Mouse (Mus musculus) midbrain, embryonic 12.5 days (tissue): ENCODE measurements around the gene Slco2a1. TPM values are rescaled to one million over a fixed set of nuclear protein-coding genes. Genes with fewer than 3 reads are reported as not detected.

Experiments used
- ATAC-seq: fragments of 200-750 bp; cut with Nextera tagmentation; 2 replicates; pipeline ENCODE4 v1.8.0; 2017; ENCODE audit warnings: low read depth, moderate TSS enrichment, moderate library complexity; ENCODE audit not compliant: low FRiP score
- H3K27ac ChIP-seq: fragments of 300-500 bp; sonication (generic); replicated peaks from 2 replicates; pipeline ENCODE4 v1.5.1; 2016; ENCODE audit warnings: mild to moderate bottlenecking
- H3K27me3 ChIP-seq: fragments of 300-500 bp; sonication (generic); 2 replicates; pipeline ENCODE4 v1.6.1; 2016; ENCODE audit warnings: mild to moderate bottlenecking
- H3K36me3 ChIP-seq: fragments of 300-500 bp; sonication (generic); 2 replicates; pipeline ENCODE4 v1.6.1; 2016
- H3K4me1 ChIP-seq: fragments of 300-500 bp; sonication (generic); 2 replicates; pipeline ENCODE4 v1.6.1; 2016
- H3K4me2 ChIP-seq: fragments of 300-500 bp; sonication (generic); replicated peaks from 2 replicates; pipeline ENCODE4 v1.6.1; 2016; ENCODE audit warnings: mild to moderate bottlenecking, moderate library complexity
- H3K4me3 ChIP-seq: fragments of 300-500 bp; sonication (generic); 2 replicates; pipeline ENCODE4 v1.5.1; 2016; ENCODE audit warnings: mild to moderate bottlenecking
- H3K9ac ChIP-seq: fragments of 300-500 bp; sonication (generic); replicated peaks from 2 replicates; pipeline ENCODE4 v1.6.1; 2016; ENCODE audit warnings: mild to moderate bottlenecking, moderate library complexity
- H3K9me3 ChIP-seq: fragments of 300-500 bp; sonication (generic); 2 replicates; pipeline ENCODE4 v1.6.1; 2016; ENCODE audit warnings: mild to moderate bottlenecking
- WGBS: fragments of 180-500 bp; shearing (Covaris S2); methylation state at CpG from one replicate; pipeline ENCODE4 v1.1.7; 2016; 5-methylcytosine and 5-hydroxymethylcytosine counted together
- polyA plus RNA-seq: library from polyadenylated mRNA; unstranded; fragments of >200 nt; fragmentation: Nextera tagmentation; extraction: Ambion mirVana; gene quantifications from 2 replicates; pipeline ENCODE4 v1.2.1, GENCODE M21; 2016

Gene Slco2a1
- polyA plus RNA-seq, 1 experiment from 2014 or later, result 0.79 TPM

GRCm38 (mm10) chr9:102990306-102991133 lies 2.0 kb downstream of the Slco2a1 start:
- H3K4me1 ChIP-seq, result peaks cover 17% of the 10 kb centered on the region; the same call in 1 of the 2 replicates
- H3K4me3 ChIP-seq, result no peak overlapping the region
- WGBS, result 53% methylated on average over 6 of the region's 6 CpGs
- peak; percentile 72 for ATAC-seq
- H3K4me2 ChIP-seq, result no peak overlapping the region
- no peaks in the 10 kb centered on the region for H3K36me3 ChIP-seq
- H3K9ac ChIP-seq, result no peak overlapping the region
- peak overlapping the region; percentile 50 for H3K27ac ChIP-seq
- H3K9me3 ChIP-seq, result no peaks in the 10 kb centered on the region
- no peaks in the 10 kb centered on the region for H3K27me3 ChIP-seq

GRCm38 (mm10) chr9:102991134-102991406 lies 2.6 kb downstream of the Slco2a1 start:
- 79% methylated on average over 4 of the region's 4 CpGs for WGBS

GRCm38 (mm10) chr9:102992877-102993276 lies 4.4 kb downstream of the Slco2a1 start:
- Histone ChIP-seq H3K27ac (peak overlapping the region; percentile 44; the same call in 1 of the 2 replicates), H3K4me1 (peaks cover 17% of the 10 kb centered on the region; the same call in 1 of the 2 replicates), H3K9ac (0 out of 2 replicates have a peak overlapping the region, but pooled peaks have one; percentile 8), H3K36me3 (no peaks in the 10 kb centered on the region), H3K4me2 (no peak overlapping the region), H3K27me3 (no peaks in the 10 kb centered on the region), H3K9me3 (no peaks in the 10 kb centered on the region), H3K4me3 (no peak overlapping the region)
- 27% methylated on average over 6 of the region's 6 CpGs for WGBS
- no peak for ATAC-seq

More at GRCm38 (mm10) chr9:102991134-102991406, 2.6 kb downstream of the Slco2a1 start:
- Histone ChIP-seq H3K36me3 (no peaks in the 10 kb centered on the region), H3K27ac (peak overlapping the region; percentile 50), H3K27me3 (no peaks in the 10 kb centered on the region), H3K4me2 (no peak overlapping the region), H3K9ac (no peak overlapping the region), H3K9me3 (no peaks in the 10 kb centered on the region), H3K4me3 (no peak overlapping the region), H3K4me1 (peaks cover 17% of the 10 kb centered on the region; the same call in 1 of the 2 replicates)
- no peak for ATAC-seq

- Histone ChIP-seq H3K4me1 (peaks cover 17% of the 10 kb centered on the region; the same call in 1 of the 2 replicates), H3K9ac (no peak overlapping the region), H3K4me2 (no peak overlapping the region), H3K36me3 (no peaks in the 10 kb centered on the region), H3K4me3 (no peak overlapping the region), H3K27ac (no peak overlapping the region), H3K27me3 (no peaks in the 10 kb centered on the region), H3K9me3 (no peaks in the 10 kb centered on the region)
- ATAC-seq, result no peak
- WGBS, result 77% methylated on average over 5 of the region's 5 CpGs
These were observed 5.3 kb downstream of the Slco2a1 start for GRCm38 (mm10) chr9:102993764-102994163.

GRCm38 (mm10) chr9:102995800-102996635 lies 7.5 kb downstream of the Slco2a1 start:
- Histone ChIP-seq H3K4me1 (peaks cover 3% of the 10 kb centered on the region; the same call in 1 of the 2 replicates), H3K27ac (no peak overlapping the region), H3K9ac (no peak overlapping the region), H3K27me3 (no peaks in the 10 kb centered on the region), H3K9me3 (no peaks in the 10 kb centered on the region), H3K4me3 (no peak overlapping the region), H3K36me3 (no peaks in the 10 kb centered on the region), H3K4me2 (no peak overlapping the region)
- no peak for ATAC-seq
- 89% methylated on average over 12 of the region's 12 CpGs for WGBS

GRCm38 (mm10) chr9:103000384-103000783 lies 11.9 kb downstream of the Slco2a1 start:
- no peak for ATAC-seq

GRCm38 (mm10) chr9:103004343-103004742 lies 15.8 kb downstream of the Slco2a1 start:
- Histone ChIP-seq H3K27ac (no peak overlapping the region), H3K4me1 (peaks cover 18% of the 10 kb centered on the region), H3K36me3 (no peaks in the 10 kb centered on the region), H3K4me3 (no peak overlapping the region), H3K4me2 (no peak overlapping the region), H3K9me3 (no peaks in the 10 kb centered on the region), H3K9ac (no peak overlapping the region), H3K27me3 (peaks cover 33% of the 10 kb centered on the region)
- ATAC-seq, result no peak
- WGBS, result 81% methylated on average over 6 of the region's 6 CpGs

More at GRCm38 (mm10) chr9:103000384-103000783, 11.9 kb downstream of the Slco2a1 start:
- H3K4me3 ChIP-seq, result no peak overlapping the region
- H3K27ac ChIP-seq, result no peak overlapping the region
- 83% methylated on average over 7 of the region's 7 CpGs for WGBS
- H3K9ac ChIP-seq, result no peak overlapping the region
- no peaks in the 10 kb centered on the region for H3K27me3 ChIP-seq
- no peak overlapping the region for H3K4me2 ChIP-seq
- H3K36me3 ChIP-seq, result no peaks in the 10 kb centered on the region
- no peaks in the 10 kb centered on the region for H3K9me3 ChIP-seq
- H3K4me1 ChIP-seq, result no peaks in the 10 kb centered on the region

- no peaks in the 10 kb centered on the region for H3K36me3 ChIP-seq
- no peak overlapping the region for H3K27ac ChIP-seq
- no peak for ATAC-seq
- H3K27me3 ChIP-seq, result peaks cover 47% of the 10 kb centered on the region
- H3K4me3 ChIP-seq, result peak overlapping the region; percentile 45
- peak overlapping the region; percentile 54 for H3K9ac ChIP-seq
- WGBS, result 2% methylated on average over 15 of the region's 15 CpGs
- no peaks in the 10 kb centered on the region for H3K9me3 ChIP-seq
- H3K4me2 ChIP-seq, result peak overlapping the region; percentile 90
- H3K4me1 ChIP-seq, result peaks cover 18% of the 10 kb centered on the region
These were observed 19.2 kb downstream of the Slco2a1 start for GRCm38 (mm10) chr9:103007699-103008078.

GRCm38 (mm10) chr9:103008079-103008855 lies 19.8 kb downstream of the Slco2a1 start:
- Histone ChIP-seq H3K27ac (no peak overlapping the region), H3K36me3 (no peaks in the 10 kb centered on the region), H3K9ac (peak overlapping the region; percentile 54), H3K4me1 (peaks cover 18% of the 10 kb centered on the region), H3K27me3 (peaks cover 47% of the 10 kb centered on the region), H3K4me2 (peak overlapping the region; percentile 90), H3K4me3 (peak overlapping the region; percentile 45), H3K9me3 (no peaks in the 10 kb centered on the region)
- ATAC-seq, result no peak
- WGBS, result 4% methylated on average over 50 of the region's 50 CpGs

- H3K4me1 ChIP-seq, result peaks cover 18% of the 10 kb centered on the region
- no peaks in the 10 kb centered on the region for H3K36me3 ChIP-seq
- no peak overlapping the region for H3K4me3 ChIP-seq
- no peak overlapping the region for H3K4me2 ChIP-seq
- H3K27me3 ChIP-seq, result peaks cover 47% of the 10 kb centered on the region
- no peak overlapping the region for H3K27ac ChIP-seq
- H3K9ac ChIP-seq, result no peak overlapping the region
- WGBS, result 76% methylated on average over 3 of the region's 3 CpGs
- no peaks in the 10 kb centered on the region for H3K9me3 ChIP-seq
- no peak for ATAC-seq
These were observed 21.6 kb downstream of the Slco2a1 start for GRCm38 (mm10) chr9:103010161-103010560.

GRCm38 (mm10) chr9:103013366-103013765 lies 24.9 kb downstream of the Slco2a1 start:
- no peak overlapping the region for H3K4me2 ChIP-seq
- peaks cover 5% of the 10 kb centered on the region for H3K4me1 ChIP-seq
- H3K4me3 ChIP-seq, result no peak overlapping the region
- WGBS, result 9% methylated on average over 5 of the region's 5 CpGs
- no peak for ATAC-seq
- H3K9ac ChIP-seq, result no peak overlapping the region
- peaks cover 24% of the 10 kb centered on the region for H3K27me3 ChIP-seq
- H3K36me3 ChIP-seq, result no peaks in the 10 kb centered on the region
- H3K27ac ChIP-seq, result no peak overlapping the region
- H3K9me3 ChIP-seq, result no peaks in the 10 kb centered on the region
